Mouse (Mus musculus) ovary, adult 18-20 months (tissue): ENCODE data around the gene Rfx5.
"Not testable (repeated sequence)": the region's sequence is repeated elsewhere in the genome, so short reads cannot be mapped to it uniquely, and the experiment has no call there.

Source experiments
- DNase-seq: peaks from one replicate; pipeline ENCODE4 v3.0.0; 2022; ENCODE audit warnings: low spot score, mixed read lengths

Gene Rfx5

GRCm38 (mm10) chr3:94953764-94954616 lies at the start of gene Rfx5:
Rfx5 (plus strand) TSS chr3:94954075.
- DNase-seq, result peak; percentile 93

- DNase-seq, result not testable (repeated sequence)
These were observed 49.1 kb upstream of the Rfx5 start for GRCm38 (mm10) chr3:94904759-94905158.

DNA sequence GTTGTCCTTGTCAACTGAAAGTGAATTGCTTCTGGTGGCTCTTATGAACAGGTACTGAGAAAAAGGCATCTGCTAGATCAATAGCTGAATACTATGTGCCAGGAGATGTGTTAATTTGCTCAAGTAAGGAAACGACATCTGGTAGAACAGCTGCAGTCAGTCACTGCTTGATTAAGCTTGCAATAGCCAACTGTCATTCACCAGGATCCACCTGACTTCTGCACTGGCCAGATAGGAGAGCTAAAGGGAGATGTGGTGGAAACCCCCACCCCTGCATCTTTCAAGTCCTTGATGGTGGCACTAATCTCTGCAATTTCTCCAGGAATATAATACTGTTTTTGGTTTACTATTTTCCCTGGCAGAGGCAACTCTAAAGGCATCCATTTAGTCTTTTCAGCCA lies 47.4 kb upstream of the Rfx5 start:
- no peak for DNase-seq

DNA sequence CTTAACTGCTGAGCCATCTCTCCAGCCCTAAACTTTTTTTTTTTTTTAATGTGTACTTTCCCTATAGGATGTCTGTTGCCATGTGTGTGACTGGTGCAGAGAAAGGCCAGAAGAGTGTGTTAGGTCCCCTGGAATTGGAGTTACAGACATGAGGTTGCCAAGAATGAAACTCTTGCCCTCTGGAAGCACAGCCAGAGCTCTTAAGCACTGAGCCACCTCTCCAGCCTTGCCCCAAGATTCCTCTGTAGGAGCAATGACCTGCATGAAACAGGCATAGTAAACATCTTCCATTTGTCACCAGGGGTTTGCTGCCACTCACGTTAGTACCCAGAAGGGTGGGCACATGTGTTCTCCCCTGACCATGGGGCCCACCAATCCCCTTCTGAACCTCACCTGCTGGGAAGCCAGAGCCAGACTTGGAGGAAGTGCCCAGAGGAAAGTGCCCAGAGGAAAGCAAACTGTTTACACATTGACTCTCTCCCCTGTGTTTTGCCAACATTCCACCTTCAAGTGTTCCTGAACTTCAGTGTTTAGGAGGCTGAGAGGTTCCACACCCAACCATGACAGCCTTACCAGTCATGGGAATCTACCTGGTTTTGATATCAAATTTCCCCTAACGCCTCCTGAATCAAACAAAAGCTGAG lies 42.7 kb upstream of the Rfx5 start:
- no peak for DNase-seq

GRCm38 (mm10) chr3:94913801-94914200 lies 40.1 kb upstream of the Rfx5 start:
- DNase-seq, result no peak

DNA sequence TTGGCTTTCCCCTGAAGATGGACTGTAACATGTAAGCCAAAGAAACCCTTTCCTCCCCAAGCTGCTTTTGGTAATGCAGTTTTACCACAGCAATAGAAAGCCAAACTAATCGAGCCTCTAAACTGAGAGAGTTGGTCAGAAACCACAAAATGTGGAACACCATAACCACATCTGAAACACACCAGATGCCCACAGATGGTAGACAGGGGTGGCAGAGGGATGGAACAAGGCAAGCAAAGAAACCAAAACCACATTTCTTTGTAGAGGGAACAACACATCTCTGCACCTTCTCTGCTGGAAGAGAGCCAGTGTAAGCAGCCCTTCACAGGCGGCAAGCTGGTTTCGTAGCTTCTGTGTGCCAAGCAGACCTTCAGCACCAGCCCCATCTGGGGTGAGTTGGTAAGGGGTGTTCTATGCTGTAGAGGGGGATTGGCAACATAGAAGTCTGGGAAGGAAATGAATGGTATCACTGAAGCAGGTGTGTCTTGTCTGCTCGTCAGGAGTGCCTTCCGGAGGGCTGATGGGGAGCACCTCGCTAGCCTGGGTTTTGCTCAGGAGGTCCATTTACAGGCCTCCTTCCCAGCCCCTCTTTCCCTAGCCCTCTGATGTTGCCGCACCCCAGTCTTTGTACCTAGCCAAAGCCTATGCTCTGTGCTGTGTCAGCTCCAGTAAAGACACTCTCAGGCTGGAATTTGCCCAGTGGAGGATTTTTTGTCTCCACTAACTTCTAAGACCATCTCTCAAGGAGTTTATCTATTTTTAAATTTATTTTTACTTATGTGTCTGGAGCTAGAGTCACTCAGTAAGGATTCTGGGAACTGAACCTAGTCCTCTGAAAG lies 37.8 kb upstream of the Rfx5 start:
- no peak for DNase-seq

DNA sequence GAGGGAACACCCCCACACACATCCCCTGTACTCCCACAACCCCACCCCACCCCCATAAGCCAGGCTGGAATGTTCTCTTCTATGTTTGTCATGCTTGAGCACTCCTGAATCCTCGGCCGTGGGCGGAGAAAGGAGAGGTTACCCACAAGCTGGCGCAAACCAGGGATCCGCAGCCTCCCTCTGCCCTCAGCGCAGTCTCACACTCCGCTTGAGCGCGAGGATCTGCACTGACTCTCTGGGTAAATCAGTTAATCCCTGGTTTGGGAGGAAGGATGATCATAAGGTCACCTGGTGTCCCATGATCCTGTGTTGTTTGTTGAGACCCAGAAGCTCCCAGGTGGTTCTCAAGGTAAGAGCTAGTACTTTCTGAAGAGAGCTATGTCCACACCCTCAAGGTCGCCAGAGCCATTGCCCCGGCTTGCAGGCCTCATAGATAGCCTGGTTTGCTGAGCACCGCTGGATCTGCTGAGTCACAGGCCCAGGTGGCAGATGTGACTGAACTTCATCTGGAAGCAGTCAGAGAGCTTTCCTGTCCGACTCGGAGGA lies 36.0 kb upstream of the Rfx5 start:
- peak; percentile 60 for DNase-seq

DNA sequence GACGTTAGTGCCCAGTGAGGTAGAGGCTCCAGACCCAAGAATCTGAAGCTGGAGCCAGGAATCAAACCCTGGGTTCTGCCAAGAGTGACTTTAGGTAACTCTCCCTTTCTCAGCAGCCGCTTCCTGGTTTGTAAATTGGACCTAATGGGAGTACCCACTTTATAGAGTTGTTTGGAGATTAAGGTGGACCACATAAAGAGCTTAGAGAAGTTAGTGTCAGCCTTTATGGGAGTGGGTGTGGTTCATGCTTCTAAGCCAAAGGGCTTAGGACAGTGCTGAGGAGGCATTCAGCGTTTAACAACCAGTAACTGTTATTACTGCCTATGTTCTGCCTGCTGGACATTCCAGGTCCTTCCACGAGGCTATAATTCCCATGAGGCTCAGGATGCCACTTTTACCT lies 35.0 kb upstream of the Rfx5 start:
- no peak for DNase-seq

- peak; percentile 51 for DNase-seq
These were observed 32.8 kb upstream of the Rfx5 start for GRCm38 (mm10) chr3:94921104-94921503.

DNA sequence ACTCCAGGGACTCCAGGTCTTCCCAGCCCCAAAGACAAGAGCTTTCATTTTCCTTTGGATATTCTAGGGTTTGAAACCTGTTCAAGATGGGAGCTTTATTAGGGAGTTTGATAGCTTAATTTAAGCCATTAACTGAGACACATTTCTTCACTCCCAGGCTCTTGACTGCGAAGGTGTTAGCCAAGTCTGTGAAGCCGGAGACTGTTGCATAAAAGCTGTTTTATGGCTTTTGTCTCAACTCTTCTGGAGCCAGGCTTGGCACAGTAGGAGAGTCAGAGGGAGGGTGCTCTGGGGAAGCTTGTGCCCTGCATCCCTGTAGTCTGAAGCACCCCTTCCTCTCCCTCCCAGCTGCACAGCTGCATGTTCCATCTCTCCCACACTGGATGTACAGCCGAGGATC lies 31.5 kb upstream of the Rfx5 start:
- DNase-seq, result no peak

GRCm38 (mm10) chr3:94924688-94925087 lies 29.2 kb upstream of the Rfx5 start:
- no peak for DNase-seq

GRCm38 (mm10) chr3:94926301-94926736 lies 27.6 kb upstream of the Rfx5 start:
- DNase-seq, result not testable (repeated sequence)

GRCm38 (mm10) chr3:94928979-94929378 lies 24.9 kb upstream of the Rfx5 start:
- not testable (repeated sequence) for DNase-seq

DNA sequence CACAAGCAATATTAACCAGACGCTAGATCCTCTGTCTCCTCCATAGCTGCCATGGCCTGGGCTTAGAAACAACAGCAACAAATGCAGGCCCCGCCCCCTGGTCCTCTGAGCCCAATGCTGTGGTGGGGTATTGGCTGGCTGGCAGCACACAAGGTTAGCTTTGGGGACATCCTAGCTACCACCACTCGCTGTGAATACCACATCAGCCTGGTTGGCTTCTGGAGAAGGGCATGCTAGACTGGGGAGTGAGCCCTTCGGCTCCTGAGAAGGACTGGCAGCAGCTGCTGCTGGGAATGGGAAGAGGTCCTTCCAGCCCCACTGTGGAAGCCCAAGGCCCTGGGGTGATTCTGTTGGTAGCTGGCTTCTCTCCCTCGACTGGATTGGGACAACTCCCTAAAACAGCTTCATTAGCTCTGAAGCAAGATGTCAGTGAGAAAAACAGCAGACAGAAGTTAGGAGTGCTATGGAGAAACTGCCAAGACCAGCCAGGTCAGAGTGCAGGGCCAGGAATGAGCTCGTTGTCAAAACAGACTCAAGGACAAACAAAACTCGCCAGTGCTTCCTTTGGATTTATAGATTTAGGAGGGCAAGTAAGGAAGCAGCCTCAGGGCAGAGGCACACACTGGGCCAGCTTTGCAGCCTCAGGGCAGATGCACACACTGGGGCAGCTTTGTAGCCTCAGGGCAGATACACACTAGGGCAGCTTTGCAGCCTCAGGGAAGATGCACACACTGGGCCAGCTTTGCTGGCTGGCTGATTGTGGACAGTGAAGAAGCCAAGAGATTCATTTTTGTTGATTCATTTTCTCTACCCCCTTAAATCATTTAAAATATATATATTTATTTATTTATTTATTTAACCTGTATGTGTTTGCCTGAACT lies 23.2 kb upstream of the Rfx5 start:
- peak; percentile 63 for DNase-seq

DNA sequence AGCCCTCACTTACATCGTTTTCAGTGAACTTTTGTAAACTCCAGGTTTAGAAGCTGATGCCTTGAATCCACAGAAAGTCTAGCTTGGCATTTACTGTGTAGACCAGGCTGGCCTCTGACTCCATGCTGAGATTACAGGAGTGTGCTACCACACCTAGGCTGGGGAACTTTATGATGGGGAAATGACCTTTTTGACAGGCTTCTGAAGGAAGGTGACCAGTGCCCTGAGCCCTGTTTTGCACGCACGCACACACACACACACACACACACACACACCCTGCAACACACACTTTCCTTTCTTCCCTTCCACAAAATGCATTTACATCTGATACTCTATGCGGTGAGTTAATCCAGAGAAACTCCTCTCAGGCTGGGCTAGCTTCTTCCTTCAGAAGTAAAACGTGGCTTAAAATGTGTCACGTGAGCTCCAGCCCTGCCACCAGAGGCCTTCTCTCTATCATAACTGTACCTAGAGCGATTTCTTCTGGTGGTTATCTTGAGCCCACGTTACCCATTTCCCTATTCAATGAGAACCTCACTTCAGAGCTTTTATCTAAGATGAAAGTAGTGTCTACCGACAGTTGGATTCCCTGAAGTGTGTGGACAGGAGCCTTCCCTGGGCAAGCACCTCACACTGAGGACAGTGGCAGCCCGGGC lies 22.3 kb upstream of the Rfx5 start:
- DNase-seq, result not testable (repeated sequence)

DNA sequence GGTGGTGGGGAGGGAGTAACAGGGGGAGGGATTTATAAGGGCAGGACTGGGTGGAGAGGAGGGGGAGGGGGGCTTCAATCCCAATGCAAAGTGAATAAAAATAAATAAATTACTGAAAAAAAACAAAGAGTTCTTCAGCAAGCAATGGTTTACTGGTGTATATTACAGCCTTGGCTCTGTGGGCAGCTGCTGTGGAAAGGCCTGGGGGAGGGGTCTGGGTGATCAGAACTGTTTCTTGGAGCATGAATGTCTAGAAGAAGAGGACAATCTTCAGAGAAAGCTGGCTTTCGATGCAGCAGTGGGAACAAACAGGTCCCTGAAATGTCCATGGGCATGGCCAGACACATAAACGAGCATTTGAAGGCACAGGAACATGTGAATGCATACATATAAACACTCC lies 21.6 kb upstream of the Rfx5 start:
- not testable (repeated sequence) for DNase-seq

DNA sequence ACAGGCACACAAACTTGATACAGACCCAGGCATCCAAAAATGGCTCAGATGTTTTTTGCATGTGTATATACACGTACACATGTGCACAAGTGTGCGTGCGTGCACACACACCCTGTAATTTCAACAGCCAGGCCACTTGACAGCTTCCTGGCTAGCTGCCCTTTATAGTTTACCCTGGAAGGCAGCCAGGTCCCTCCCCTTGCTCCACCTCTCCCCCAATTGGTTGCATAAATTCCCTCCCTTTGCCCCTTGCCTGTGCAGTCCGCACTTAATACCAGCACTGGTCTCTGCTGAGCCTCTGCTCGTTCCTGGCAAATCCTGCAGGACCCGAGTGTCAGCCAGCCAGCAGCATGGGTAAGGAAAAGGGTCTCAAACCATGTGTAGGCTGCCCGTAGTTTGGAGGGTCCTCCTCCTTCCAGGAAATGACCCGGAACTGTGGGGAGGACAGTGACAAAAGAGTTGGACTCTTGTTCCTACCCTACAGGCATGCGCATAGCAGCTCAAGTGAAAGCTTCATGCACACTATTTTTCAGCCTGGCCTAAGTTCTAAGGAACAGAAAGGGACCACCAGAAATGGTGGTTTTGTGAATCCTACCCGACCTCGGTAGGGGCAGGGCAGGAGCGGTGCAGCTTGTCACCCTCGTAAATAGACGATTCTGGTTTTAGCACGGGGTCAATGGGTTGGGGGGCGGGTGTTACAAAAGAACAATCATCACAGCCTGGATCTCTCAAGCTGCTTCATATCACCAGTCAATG lies 20.9 kb upstream of the Rfx5 start, which contains the start of gene Selenbp1:
TSS of gene Selenbp1 (plus strand) at position 248 of the 756 bp plus-strand sequence.
- DNase-seq, result peak; percentile 76

DNA sequence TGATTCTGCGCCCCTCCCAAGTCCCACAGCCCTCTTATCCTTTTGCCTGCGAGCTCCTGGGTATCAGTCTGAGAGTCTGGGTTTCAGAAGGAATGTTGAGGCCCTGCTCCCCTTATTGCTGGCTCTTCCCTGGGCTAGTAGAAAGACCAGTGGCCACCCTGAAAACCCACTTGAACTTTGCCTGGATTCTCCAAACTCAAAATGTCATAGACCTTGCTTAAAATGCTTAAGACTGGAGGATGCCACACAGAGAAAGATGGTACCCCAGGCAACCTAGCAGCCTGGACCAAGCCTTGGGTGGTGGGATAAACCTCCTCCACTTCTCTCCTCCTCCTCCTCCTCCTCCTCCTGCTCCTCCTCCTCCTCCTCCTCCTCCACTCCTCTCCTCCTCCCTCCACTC lies 20.3 kb upstream of the Rfx5 start:
- not testable (repeated sequence) for DNase-seq

DNA sequence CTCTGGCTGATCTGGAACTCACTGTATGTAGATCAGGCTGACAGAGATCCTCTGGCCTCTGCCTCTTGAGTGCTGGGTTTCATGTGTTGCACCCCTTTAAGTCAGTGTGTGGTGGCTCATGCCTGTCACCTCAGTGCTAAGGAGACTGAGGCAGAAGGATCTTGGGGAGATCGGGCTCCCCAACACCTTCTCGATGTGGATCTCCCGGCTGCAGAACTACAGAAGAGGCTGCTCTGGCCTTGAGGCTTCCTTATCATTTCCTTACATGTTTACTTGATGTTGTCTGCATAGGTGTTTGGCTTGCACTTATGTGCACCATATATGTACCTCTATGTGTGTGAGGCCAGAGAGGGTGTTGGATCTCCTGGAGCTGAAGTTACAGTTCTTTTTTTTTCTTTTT lies 19.3 kb upstream of the Rfx5 start:
- DNase-seq, result not testable (repeated sequence)

DNA sequence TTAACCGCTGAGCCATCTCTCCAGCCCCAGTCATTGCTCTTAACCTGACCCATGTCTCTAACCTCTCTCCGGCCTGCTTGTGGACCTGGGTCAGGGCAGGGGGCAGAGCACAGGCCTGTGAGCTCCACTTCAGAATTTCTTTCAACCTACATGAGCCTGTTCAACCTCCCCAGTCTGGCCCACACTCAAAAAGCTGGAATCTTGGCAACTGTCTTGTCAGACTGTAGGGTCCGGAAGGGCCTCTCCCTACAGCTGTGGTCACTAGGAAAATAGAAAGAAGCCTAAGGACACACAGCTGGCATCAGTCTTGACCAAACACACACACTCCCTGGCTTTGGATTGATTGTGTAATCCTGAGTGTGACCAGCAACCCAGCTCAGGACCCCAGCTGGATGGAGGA lies 18.5 kb upstream of the Rfx5 start:
- DNase-seq, result peak; percentile 39
